Mouse (Mus musculus) forebrain, postnatal 0 days (tissue): Measurements from ENCODE around the gene Ctps. TPM values are rescaled to one million over a fixed set of nuclear protein-coding genes. Genes with fewer than 3 reads are reported as not detected.

Experiments
- ATAC-seq: fragments of 200-750 bp; cut with Nextera tagmentation; 2 replicates; pipeline ENCODE4 v1.8.0; 2017; ENCODE audit warnings: mild to moderate bottlenecking, moderate library complexity
- DNase-seq: peaks from one replicate; pipeline ENCODE4 v3.0.0-alpha.2; 2015
- H3K27ac ChIP-seq: fragments of 300-500 bp; sonication (generic); 2 replicates; pipeline ENCODE4 v1.5.1; 2014; ENCODE audit warnings: low read depth, mild to moderate bottlenecking, antibody characterized with exemption, low read length, moderate library complexity, mixed read lengths
- H3K27me3 ChIP-seq: fragments of 300-500 bp; sonication (generic); 2 replicates; pipeline ENCODE4 v1.6.1; 2014; ENCODE audit warnings: mild to moderate bottlenecking, low read length, mixed read lengths; ENCODE audit not compliant: insufficient read depth
- H3K36me3 ChIP-seq: fragments of 300-500 bp; sonication (generic); 2 replicates; pipeline ENCODE4 v1.6.1; 2014; ENCODE audit warnings: mild to moderate bottlenecking, moderate library complexity; ENCODE audit not compliant: insufficient read depth
- H3K4me1 ChIP-seq: fragments of 300-500 bp; sonication (generic); 2 replicates; pipeline ENCODE4 v1.6.1; 2014; ENCODE audit warnings: antibody characterized with exemption; ENCODE audit not compliant: insufficient read depth
- H3K4me2 ChIP-seq: fragments of 300-500 bp; sonication (generic); 2 replicates; pipeline ENCODE4 v1.6.1; 2014; ENCODE audit warnings: low read depth, mild to moderate bottlenecking, moderate library complexity
- H3K4me3 ChIP-seq: fragments of 300-500 bp; sonication (generic); 2 replicates; pipeline ENCODE4 v1.5.1; 2014; ENCODE audit warnings: low read depth, low read length, mixed read lengths
- H3K9ac ChIP-seq: fragments of 300-500 bp; sonication (generic); 2 replicates; pipeline ENCODE4 v1.6.1; 2014; ENCODE audit warnings: mild to moderate bottlenecking
- H3K9me3 ChIP-seq: fragments of 300-500 bp; sonication (generic); 2 replicates; pipeline ENCODE4 v1.6.1; 2016; ENCODE audit warnings: low read length
- CTCF ChIP-seq: sonication (generic); IDR thresholded peaks from 2 replicates; pipeline ENCODE4 v1.5.1; 2016; ENCODE audit warnings: antibody characterized with exemption, control low read depth, low read depth
- WGBS: fragments of 180-500 bp; shearing (Covaris S2); extraction: QIAGEN DNeasy Blood & Tissue Kit; methylation state at CpG from one replicate; pipeline ENCODE4 v1.1.7; 2014; 5-methylcytosine and 5-hydroxymethylcytosine counted together
- polyA plus RNA-seq: library from polyadenylated mRNA; unstranded; fragments of >200 nt; fragmentation: Nextera tagmentation; extraction: Ambion mirVana; gene quantifications from 2 replicates; pipeline ENCODE4 v1.2.1, GENCODE M21; 2015
- total RNA-seq: library from RNA; depleted of rRNA; stranded (reverse); fragments of >200 nt; gene quantifications from 2 replicates; pipeline ENCODE4 v1.2.3, GENCODE M21; 2014; rRNA removed

The Ctps gene
- total RNA-seq (73.0 and 73.3 TPM in 2 replicates), polyA plus RNA-seq (71.9 and 76.8 TPM in 2 replicates)

DNA sequence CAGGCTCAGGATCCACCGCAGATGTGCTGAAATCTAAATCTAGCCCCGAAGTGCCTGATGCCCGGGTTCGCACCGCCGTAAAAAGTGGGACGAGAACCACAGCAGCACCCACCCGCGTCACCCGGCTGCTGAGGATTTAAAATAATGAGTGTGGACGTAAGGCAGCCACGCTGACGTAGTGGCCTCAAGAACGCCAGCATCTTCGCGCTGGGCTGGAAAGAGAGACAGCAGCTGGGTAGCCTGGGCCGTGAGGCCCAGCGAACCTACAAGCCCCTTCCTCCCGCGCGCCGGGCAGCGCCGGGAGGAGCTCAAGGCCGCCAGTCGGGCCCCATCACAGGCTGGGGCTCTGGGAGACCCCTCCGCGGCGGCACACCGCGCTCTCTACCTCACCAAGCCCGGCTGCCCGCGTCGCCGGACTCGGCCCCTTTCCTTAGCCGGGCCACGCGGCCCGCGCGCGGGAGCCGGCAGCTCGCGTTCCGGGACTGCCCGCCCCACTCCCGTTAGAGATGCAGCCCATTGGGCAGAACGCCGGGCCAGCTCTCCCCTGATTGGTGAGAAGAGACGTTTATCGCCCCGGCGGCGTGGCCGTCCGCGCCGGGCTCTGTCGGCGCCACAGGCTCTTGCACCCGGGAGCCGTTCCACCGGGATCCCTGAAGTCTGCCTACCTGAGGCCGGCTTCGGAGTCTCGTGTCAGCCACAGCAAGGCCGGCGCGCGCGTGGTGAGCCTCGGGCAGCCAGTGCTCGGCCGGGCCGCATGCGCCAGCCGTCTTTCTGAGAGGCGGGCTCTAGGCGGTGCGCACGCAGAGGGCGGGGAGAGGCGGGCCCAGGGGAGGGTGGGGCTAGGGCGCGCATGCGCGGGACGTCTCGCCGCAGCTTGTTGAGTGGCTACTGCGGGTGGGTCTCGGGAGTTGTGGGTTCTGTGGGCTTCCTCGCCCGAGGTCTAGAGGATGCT, at the start of gene Ctps:
Gene Ctps (minus strand): TSS at position 791 of the 952 bp plus-strand sequence.
- peaks cover 1% of the 10 kb centered on the region; the same call in 1 of the 2 replicates for H3K36me3 ChIP-seq
- H3K4me3 ChIP-seq = peak within 1 kb of the TSS; percentile 65
- peak within 1 kb of the TSS; percentile 83 for H3K9ac ChIP-seq
- ATAC-seq (peak; percentile 96), DNase-seq (peak; percentile 99)
- H3K27me3 ChIP-seq = no peaks in the 10 kb centered on the region
- 1% methylated on average over 94 of the region's 97 CpGs for WGBS
- peaks cover 21% of the 10 kb centered on the region for H3K4me1 ChIP-seq
- peak within 1 kb of the TSS; percentile 81 for H3K4me2 ChIP-seq
- TF ChIP-seq CTCF = peak; percentile 16; the same call in 1 of the 2 replicates
- H3K27ac ChIP-seq = peak within 1 kb of the TSS; percentile 96
- H3K9me3 ChIP-seq = no peaks in the 10 kb centered on the region

DNA sequence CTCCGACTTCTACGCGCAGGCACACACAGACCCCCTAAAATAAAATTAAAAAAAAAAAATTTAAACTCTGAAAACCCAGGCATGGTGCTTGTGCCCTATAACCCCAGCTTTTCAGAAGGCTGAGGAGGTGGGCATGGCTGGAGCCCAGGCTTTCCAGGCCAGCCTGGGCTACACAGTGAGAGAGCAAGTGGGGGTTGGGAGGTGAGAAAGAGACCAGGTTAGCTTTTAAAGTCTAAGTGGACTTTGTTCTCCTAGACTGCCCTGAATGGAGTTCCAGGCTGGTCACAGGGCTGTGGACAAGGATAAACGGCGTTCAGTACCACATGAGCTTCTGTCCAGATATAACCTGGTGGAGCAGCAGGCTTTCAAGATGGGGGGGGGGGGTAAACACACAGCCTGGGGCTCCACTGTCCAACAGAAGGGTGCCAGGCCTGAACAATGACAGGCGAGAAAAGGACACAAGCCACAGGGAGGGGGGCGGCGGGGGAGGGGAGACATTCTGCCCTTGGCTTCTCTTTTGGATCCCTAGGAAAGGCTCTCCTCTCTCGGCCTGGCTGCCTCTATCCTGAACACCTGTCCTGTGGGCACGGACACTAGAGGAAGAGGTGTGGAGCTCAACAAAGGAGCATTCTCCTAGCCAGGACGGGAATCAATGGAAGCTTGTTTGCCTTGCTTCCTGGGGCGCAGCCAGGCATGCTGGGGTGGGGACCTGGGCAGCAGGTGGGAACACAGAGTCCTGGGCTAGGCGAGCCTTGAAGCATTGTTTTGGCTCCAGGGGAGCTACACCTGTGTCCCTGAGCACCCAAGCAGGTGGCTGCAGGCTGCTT, 46.3 kb upstream of the Ctps start:
- no peaks in the 10 kb centered on the region for H3K36me3 ChIP-seq
- H3K4me1 ChIP-seq = no peaks in the 10 kb centered on the region; the same call in 1 of the 2 replicates
- DNase-seq = no peak
- 59% methylated on average over 13 of the region's 13 CpGs for WGBS
- H3K27ac ChIP-seq = no peak overlapping the region
- H3K9ac ChIP-seq = no peak overlapping the region
- H3K9me3 ChIP-seq = no peaks in the 10 kb centered on the region
- ATAC-seq = no peak
- H3K4me3 ChIP-seq = no peak overlapping the region
- H3K4me2 ChIP-seq = no peak overlapping the region
- no peak for TF ChIP-seq CTCF
- no peaks in the 10 kb centered on the region for H3K27me3 ChIP-seq

DNA sequence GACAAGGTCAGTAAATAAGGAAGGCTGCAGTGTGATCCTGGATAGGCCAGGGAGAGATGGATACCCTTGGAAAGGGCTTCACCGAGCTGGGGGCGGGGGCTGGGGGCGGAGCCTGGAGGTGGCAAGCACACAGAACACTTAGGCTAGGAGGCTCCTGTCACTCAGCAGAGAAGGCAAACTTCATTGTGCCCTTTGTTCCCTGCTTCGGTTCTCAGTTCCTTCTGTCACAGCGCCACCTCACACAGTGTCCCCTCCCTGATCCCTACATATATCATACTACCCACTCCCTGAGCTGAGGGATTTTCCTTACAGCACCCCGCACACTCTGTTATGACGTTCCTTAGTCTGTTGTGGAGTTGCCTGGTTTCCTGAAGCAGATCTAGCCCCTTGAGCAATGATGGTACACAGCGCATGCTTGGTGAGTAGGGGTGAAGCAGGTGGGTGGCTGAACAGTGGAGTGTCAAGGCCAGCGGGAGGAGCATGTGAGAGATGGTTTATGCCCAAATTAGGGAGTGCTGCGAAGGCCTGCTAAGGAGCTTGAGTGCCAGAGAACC, 45.5 kb upstream of the Ctps start:
- DNase-seq (peak; percentile 17), ATAC-seq (peak; percentile 64)
- H3K4me1 ChIP-seq = no peaks in the 10 kb centered on the region; the same call in 1 of the 2 replicates
- TF ChIP-seq CTCF = no peak
- 25% methylated on average over 10 of the region's 10 CpGs for WGBS
- H3K4me2 ChIP-seq = no peak overlapping the region
- no peaks in the 10 kb centered on the region for H3K27me3 ChIP-seq
- no peak overlapping the region for H3K4me3 ChIP-seq
- H3K9me3 ChIP-seq = no peaks in the 10 kb centered on the region
- no peak overlapping the region; the same call in 1 of the 2 replicates for H3K27ac ChIP-seq
- H3K9ac ChIP-seq = no peak overlapping the region
- no peaks in the 10 kb centered on the region for H3K36me3 ChIP-seq

DNA sequence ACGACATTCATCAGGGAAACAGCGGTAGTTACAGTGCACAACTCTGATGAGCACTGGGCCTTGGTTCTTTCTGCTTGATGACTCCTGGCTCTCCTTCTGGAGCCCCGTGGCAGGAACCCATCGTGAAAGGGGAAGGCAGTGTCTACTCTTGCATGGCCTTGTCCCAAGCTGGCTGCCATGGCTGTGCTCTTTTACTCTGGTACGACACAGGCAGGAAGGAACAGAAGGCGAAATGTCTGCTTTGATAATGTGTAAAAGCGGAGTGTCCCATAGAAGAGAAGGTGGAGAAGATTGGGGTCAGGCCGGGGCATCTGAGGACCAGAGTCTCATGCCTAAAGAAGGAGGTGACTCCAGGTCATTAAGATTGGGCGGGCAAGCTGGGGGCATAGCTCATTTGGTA, 44.6 kb upstream of the Ctps start:
- 79% methylated on average over 9 of the region's 9 CpGs for WGBS
- TF ChIP-seq CTCF = no peak

DNA sequence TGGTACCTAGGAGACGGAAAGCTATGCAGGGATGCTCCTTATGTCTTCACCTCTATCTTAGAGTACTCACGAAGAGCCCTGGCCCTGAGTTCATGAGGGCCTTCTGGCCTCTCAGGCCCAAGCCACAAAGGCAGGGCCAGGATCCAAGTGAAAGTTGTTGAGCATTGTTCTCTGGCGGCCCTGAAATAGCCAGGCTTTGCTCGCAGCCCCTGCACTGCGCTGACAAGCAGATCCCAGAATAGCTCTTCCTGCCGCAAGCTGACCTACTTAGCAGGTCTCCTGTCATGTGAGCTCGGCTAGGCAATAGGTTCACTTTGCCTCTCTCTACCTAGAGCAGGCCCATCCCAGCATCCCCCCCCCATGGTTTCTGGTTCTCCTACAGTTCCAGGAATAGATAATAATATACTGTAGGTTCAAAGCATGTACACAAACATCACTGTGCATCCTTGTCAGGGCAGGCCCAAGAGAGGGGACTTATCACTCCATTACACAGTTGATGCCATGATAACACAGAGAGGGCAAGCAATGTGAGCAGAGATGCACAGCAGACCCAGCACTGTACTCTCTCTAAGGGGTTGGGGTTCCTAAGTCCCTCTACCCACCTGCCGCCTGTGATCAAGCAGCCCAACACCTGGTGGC, 43.7 kb upstream of the Ctps start:
- TF ChIP-seq CTCF = no peak
- no peaks in the 10 kb centered on the region; the same call in 1 of the 2 replicates for H3K4me1 ChIP-seq
- H3K27me3 ChIP-seq = no peaks in the 10 kb centered on the region
- 0 out of 2 replicates have a peak overlapping the region, but pooled peaks have one; percentile 14 for H3K9ac ChIP-seq
- DNase-seq (peak; percentile 27), ATAC-seq (peak; percentile 57; the same call in 1 of the 2 replicates)
- 51% methylated on average over 8 of the region's 8 CpGs for WGBS
- H3K36me3 ChIP-seq = no peaks in the 10 kb centered on the region
- peak overlapping the region; percentile 45 for H3K27ac ChIP-seq
- H3K4me3 ChIP-seq = no peak overlapping the region
- no peaks in the 10 kb centered on the region for H3K9me3 ChIP-seq
- no peak overlapping the region for H3K4me2 ChIP-seq

More for the DNA sequence above, 44.6 kb upstream of the Ctps start:
- no peak overlapping the region for H3K4me3 ChIP-seq
- H3K9ac ChIP-seq = no peak overlapping the region
- H3K36me3 ChIP-seq = no peaks in the 10 kb centered on the region
- no peaks in the 10 kb centered on the region for H3K27me3 ChIP-seq
- H3K4me1 ChIP-seq = no peaks in the 10 kb centered on the region; the same call in 1 of the 2 replicates
- no peak overlapping the region for H3K27ac ChIP-seq
- no peak overlapping the region for H3K4me2 ChIP-seq
- ATAC-seq (no peak), DNase-seq (no peak)
- H3K9me3 ChIP-seq = no peaks in the 10 kb centered on the region
